Comparison of ENCODE assay signal across 8 mouse cellular contexts in genomic region chr6:52305877-52306389, GRCm38 (mm10). TPM values are rescaled to one million over a fixed set of nuclear protein-coding genes. Genes with fewer than 3 reads are reported as not detected.
DNase-seq lines count a peak whose midpoint lies in the region; ATAC-seq and TF ChIP-seq lines count a peak whose summit lies in the region.

No protein-coding gene starts in this region.

- TF ChIP-seq CTCF in C2C12 (IDR thresholded peaks at IDR 0.05; ENCODE audit: control insufficient read depth, insufficient read depth, insufficient read length) = peak; percentile 84

- no peaks in the 10 kb centered on the region for H3K9me3 ChIP-seq in hindbrain, embryonic 10.5 days
- H3K9me3 ChIP-seq in lung, embryonic 15.5 days = no peaks in the 10 kb centered on the region
- no peaks in the 10 kb centered on the region for H3K9me3 ChIP-seq in neural tube, embryonic 15.5 days (replicated peaks)

- H3K27ac ChIP-seq in hindbrain, embryonic 10.5 days = peak overlapping the region; percentile 6; the same call in 1 of the 2 replicates
- H3K27ac ChIP-seq in lung, embryonic 15.5 days = no peak overlapping the region
- H3K27ac ChIP-seq in neural tube, embryonic 15.5 days (replicated peaks) = no peak overlapping the region

- H3K4me1 ChIP-seq in hindbrain, embryonic 10.5 days (replicated peaks) = peaks cover 11% of the 10 kb centered on the region
- peaks cover 7% of the 10 kb centered on the region; the same call in 1 of the 2 replicates for H3K4me1 ChIP-seq in lung, embryonic 15.5 days
- H3K4me1 ChIP-seq in neural tube, embryonic 15.5 days = peaks cover 11% of the 10 kb centered on the region

- H3K9ac ChIP-seq in lung, embryonic 15.5 days = peak overlapping the region; percentile 27
- H3K9ac ChIP-seq in neural tube, embryonic 15.5 days (replicated peaks) = peak overlapping the region; percentile 48

- peak overlapping the region; percentile 85 for H3K4me2 ChIP-seq in lung, embryonic 15.5 days
- peak overlapping the region; percentile 85 for H3K4me2 ChIP-seq in neural tube, embryonic 15.5 days

- peaks cover 16% of the 10 kb centered on the region for H3K27me3 ChIP-seq in C2C12 (ENCODE audit: control insufficient read depth, insufficient read depth, insufficient read length)
- peaks cover 95% of the 10 kb centered on the region for H3K27me3 ChIP-seq in hindbrain, embryonic 10.5 days (ENCODE audit: insufficient read depth, poor library complexity, severe bottlenecking)
- H3K27me3 ChIP-seq in lung, embryonic 15.5 days = peaks cover 77% of the 10 kb centered on the region
- H3K27me3 ChIP-seq in neural tube, embryonic 15.5 days (replicated peaks) = peaks cover 73% of the 10 kb centered on the region

- DNase-seq in adrenal gland, postnatal 36 days = peak; percentile 75 to 84
- DNase-seq in frontal cortex, postnatal 10 days (ENCODE audit: low spot score in 2 of 2) = peak; percentile 22 to 64
- peak; percentile 79 for DNase-seq in hindbrain, embryonic 10.5 days (ENCODE audit: low spot score)
- peak; percentile 70 to 78 for DNase-seq in layer of hippocampus, postnatal 10 days (ENCODE audit: low spot score in 2 of 2)
- peak; percentile 74 for DNase-seq in thymus, postnatal 25 days

- no peak overlapping the region for H3K4me3 ChIP-seq in C2C12 (ENCODE audit: insufficient read depth, poor library complexity, severe bottlenecking)
- H3K4me3 ChIP-seq in hindbrain, embryonic 10.5 days = peak overlapping the region; percentile 48
- H3K4me3 ChIP-seq in lung, embryonic 15.5 days = peak overlapping the region; percentile 45
- H3K4me3 ChIP-seq in neural tube, embryonic 15.5 days (replicated peaks) = peak overlapping the region; percentile 49

- H3K79me2 ChIP-seq in C2C12 (ENCODE audit: control insufficient read depth, insufficient read depth) = no peaks in the 10 kb centered on the region

- no peaks in the 10 kb centered on the region for H3K36me3 ChIP-seq in C2C12 (ENCODE audit: control insufficient read depth, insufficient read depth)
- H3K36me3 ChIP-seq in hindbrain, embryonic 10.5 days = no peaks in the 10 kb centered on the region
- H3K36me3 ChIP-seq in lung, embryonic 15.5 days = no peaks in the 10 kb centered on the region
- H3K36me3 ChIP-seq in neural tube, embryonic 15.5 days = no peaks in the 10 kb centered on the region

- ATAC-seq in lung, embryonic 15.5 days (ENCODE audit: borderline replicate concordance, extremely low read depth, low FRiP score, low TSS enrichment) = peak; percentile 70; the same call in 1 of the 2 replicates
- ATAC-seq in neural tube, embryonic 15.5 days (ENCODE audit: low FRiP score) = peak; percentile 91

- H3ac ChIP-seq in C2C12 (ENCODE audit: control insufficient read depth, insufficient read length, low read depth) = no peak overlapping the region

- WGBS in hindbrain, embryonic 10.5 days = under 1% methylated on average over 30 of the region's 30 CpGs
- 2% methylated on average over 30 of the region's 30 CpGs for WGBS in lung, embryonic 15.5 days
- under 1% methylated on average over 30 of the region's 30 CpGs for WGBS in neural tube, embryonic 15.5 days

- no peaks in the 10 kb centered on the region for H3K79me3 ChIP-seq in C2C12 (ENCODE audit: low read depth)

TF ChIP-seq in C2C12, 6 proteins besides CTCF, POLR2A, EP300 and RAD21:
- TF ChIP-seq USF1 (IDR thresholded peaks at IDR 0.05; ENCODE audit: low read depth) (no peak), CEBPB (IDR thresholded peaks at IDR 0.05; ENCODE audit: low read depth) (no peak), MAX (IDR thresholded peaks at IDR 0.05) (no peak), MYOD1 (IDR thresholded peaks at IDR 0.05; ENCODE audit: control insufficient read depth, insufficient read length, low read depth) (no peak), FOSL1 (IDR thresholded peaks at IDR 0.05; ENCODE audit: insufficient read depth, low read length, poor library complexity, severe bottlenecking) (no peak), MYOG (IDR thresholded peaks at IDR 0.05; ENCODE audit: control insufficient read depth, extremely low read depth, insufficient read length) (no peak)

RNA-seq across cellular contexts. Expression of gene Evx1, which starts 7.4 kb away (rescaled TPM):
- polyA plus RNA-seq in C2C12 (2012; fragmentation: generic; extraction: Trizol) = not detected
- not detected for total RNA-seq in adrenal gland, postnatal 36 days (2021)
- 2.3 and 4.3 TPM in 2 replicates for polyA plus RNA-seq in hindbrain, embryonic 10.5 days (2016; fragmentation: Nextera tagmentation; extraction: Ambion mirVana)
- total RNA-seq in layer of hippocampus, postnatal 10 days (2021) = not detected
- polyA plus RNA-seq in lung, embryonic 15.5 days (2015; fragmentation: Nextera tagmentation; extraction: Ambion mirVana) = 0.06 and 0.10 TPM in 2 replicates
- polyA plus RNA-seq in neural tube, embryonic 15.5 days (2015; fragmentation: Nextera tagmentation; extraction: Ambion mirVana) = 0.82 and 1.9 TPM in 2 replicates

RNA-seq across cellular contexts. Expression of gene Hoxa13, which starts 45.3 kb away (rescaled TPM):
- polyA plus RNA-seq in C2C12 (2012; fragmentation: generic; extraction: Trizol) = 0.77 TPM
- total RNA-seq in adrenal gland, postnatal 36 days (2021) = not detected
- not detected in 2 replicates for polyA plus RNA-seq in hindbrain, embryonic 10.5 days (2016; fragmentation: Nextera tagmentation; extraction: Ambion mirVana)
- not detected for total RNA-seq in layer of hippocampus, postnatal 10 days (2021)
- polyA plus RNA-seq in lung, embryonic 15.5 days (2015; fragmentation: Nextera tagmentation; extraction: Ambion mirVana) = not detected in 2 replicates
- 0.08 and 0.26 TPM in 2 replicates for polyA plus RNA-seq in neural tube, embryonic 15.5 days (2015; fragmentation: Nextera tagmentation; extraction: Ambion mirVana)
